Mouse (Mus musculus) frontal cortex, postnatal 14 days (tissue): Measurements from ENCODE around the gene Ctdnep1.

Experiments
- DNase-seq, 2 experiments: peaks; one replicate each; pipeline ENCODE4 v3.0.0; 2022; ENCODE audit warnings: low spot score in 2 of 2

The Ctdnep1 gene

GRCm38 (mm10) chr11:69983377-69983776 lies 2.4 kb downstream of the Ctdnep1 start:
- DNase-seq = no peak

- DNase-seq = no peak
Measured at GRCm38 (mm10) chr11:69984431-69984830, 3.5 kb downstream of the Ctdnep1 start.

GRCm38 (mm10) chr11:69989949-69990348 lies 9.0 kb downstream of the Ctdnep1 start:
- DNase-seq = no peak

- DNase-seq = peak; percentile 93 to 94
Measured at GRCm38 (mm10) chr11:69990850-69991691, 10.1 kb downstream of the Ctdnep1 start, which contains the start of gene Gabarap. Gene Gabarap (plus strand): TSS chr11:69991143.

GRCm38 (mm10) chr11:69991711-69992110 lies 10.8 kb downstream of the Ctdnep1 start:
- no peak for DNase-seq

- DNase-seq = no peak
Measured at GRCm38 (mm10) chr11:69992396-69992795, 11.4 kb downstream of the Ctdnep1 start.

- no peak for DNase-seq
Measured at GRCm38 (mm10) chr11:69992932-69993331, 12.0 kb downstream of the Ctdnep1 start.

- no peak for DNase-seq
Measured at GRCm38 (mm10) chr11:69994401-69995090, 13.6 kb downstream of the Ctdnep1 start.

- peak; percentile 94 to 98 for DNase-seq
Measured at GRCm38 (mm10) chr11:69995391-69995960, 14.5 kb downstream of the Ctdnep1 start, which contains the start of gene Phf23. Gene Phf23 (plus strand): TSS chr11:69995777.

GRCm38 (mm10) chr11:69996161-69997061 lies 15.5 kb downstream of the Ctdnep1 start:
- no peak for DNase-seq

GRCm38 (mm10) chr11:69997070-69997509 lies 16.1 kb downstream of the Ctdnep1 start:
- peak in 1 of 2 experiments; percentile 59 for DNase-seq

- DNase-seq = no peak
Measured at GRCm38 (mm10) chr11:69998567-69999491, 17.9 kb downstream of the Ctdnep1 start.

GRCm38 (mm10) chr11:69999666-70000065 lies 18.7 kb downstream of the Ctdnep1 start:
- DNase-seq = no peak

- peak; percentile 84 to 87 for DNase-seq
Measured at GRCm38 (mm10) chr11:70000396-70000898, 19.5 kb downstream of the Ctdnep1 start, which contains the start of gene Dvl2. Gene Dvl2 (plus strand): TSS chr11:70000595.

- DNase-seq = no peak
Measured at GRCm38 (mm10) chr11:70001159-70001558, 20.2 kb downstream of the Ctdnep1 start.

GRCm38 (mm10) chr11:70001865-70002264 lies 20.9 kb downstream of the Ctdnep1 start:
- DNase-seq = no peak

GRCm38 (mm10) chr11:70002471-70002870 lies 21.5 kb downstream of the Ctdnep1 start:
- DNase-seq = no peak

GRCm38 (mm10) chr11:70005521-70005920 lies 24.6 kb downstream of the Ctdnep1 start:
- DNase-seq = no peak

- DNase-seq = no peak
Measured at GRCm38 (mm10) chr11:70010033-70010432, 29.1 kb downstream of the Ctdnep1 start.

GRCm38 (mm10) chr11:70010548-70010947 lies 29.6 kb downstream of the Ctdnep1 start:
- DNase-seq = no peak
